25 mouse cellular contexts compared by ENCODE assay signal in genomic region chr11:57585646-57586045, GRCm38 (mm10). TPM values are rescaled to one million over a fixed set of nuclear protein-coding genes. Genes with fewer than 3 reads are reported as not detected.
DNase-seq lines count a peak whose midpoint lies in the region; ATAC-seq and TF ChIP-seq lines count a peak whose summit lies in the region.
"Had no signal": no experiment of that assay in that cellular context is flagged by ENCODE, and none has a peak within 500 bp of the region (broad histone marks: within the 10 kb centered on the region; RNA-seq: fewer than 3 reads in every experiment).

No protein-coding gene starts in this region.

- H3K9me3 ChIP-seq in MEL (replicated peaks; ENCODE audit: insufficient read depth, low read length): no peaks in the 10 kb centered on the region
- H3K9me3 ChIP-seq in liver, embryonic 14.5 days (ENCODE audit: control insufficient read depth, low read length): no peaks in the 10 kb centered on the region; the same call in 1 of the 2 replicates
- no peaks in the 10 kb centered on the region for H3K9me3 ChIP-seq in forebrain, embryonic 13.5 days (replicated peaks)
- no peaks in the 10 kb centered on the region for H3K9me3 ChIP-seq in intestine, postnatal 0 days (ENCODE audit: control insufficient read depth)
- H3K9me3 ChIP-seq: forebrain, embryonic 10.5 days; midbrain, embryonic 12.5 days; neural tube, embryonic 13.5 days; stomach, embryonic 15.5 days had no signal

- TF ChIP-seq EP300 in MEL (IDR thresholded peaks at IDR 0.05; ENCODE audit: low read depth in 1 of 2, low read length in 2 of 2): no peak
- TF ChIP-seq EP300 in liver, embryonic 14.5 days (IDR thresholded peaks at IDR 0.05; ENCODE audit: low read depth): no peak

- WGBS in liver, embryonic 14.5 days (ENCODE audit: insufficient replicate concordance): 34% methylated on average over 3 of the region's 3 CpGs
- 88% methylated on average over 3 of the region's 3 CpGs for WGBS in forebrain, embryonic 13.5 days
- WGBS in intestine, postnatal 0 days: 68% methylated on average over 3 of the region's 3 CpGs

- peak; percentile 85 for ATAC-seq in erythroid progenitor cell, adult 5-6 weeks (replicated peaks; ENCODE audit: low FRiP score, poor library complexity, severe bottlenecking)
- peak; percentile 78; the same call in 1 of the 2 replicates for ATAC-seq in liver, embryonic 14.5 days (ENCODE audit: insufficient read depth)
- ATAC-seq in forebrain, embryonic 13.5 days: no peak
- no peak for ATAC-seq in intestine, postnatal 0 days
- ATAC-seq: forebrain, embryonic 16.5 days had no signal

- no peak for TF ChIP-seq CTCF in MEL (IDR thresholded peaks at IDR 0.05 in 2 of 3, conservative IDR thresholded peaks at IDR 0.05 in 1 of 3; ENCODE audit: control insufficient read depth in 1 of 3, insufficient read depth in 1 of 3, low read depth in 2 of 3, low read length in 3 of 3, poor library complexity in 1 of 3, severe bottlenecking in 1 of 3)
- no peak for TF ChIP-seq CTCF in liver, embryonic 14.5 days (IDR thresholded peaks at IDR 0.05; ENCODE audit: low read depth)
- no peak for TF ChIP-seq CTCF in intestine, postnatal 0 days (IDR thresholded peaks at IDR 0.05; ENCODE audit: low read depth)

- DNase-seq in 416B (ENCODE audit: low read depth) (peak; percentile 42), MEL (ENCODE audit: low read depth, low spot score) (peak; percentile 47)
- peak in 2 of 3 experiments; percentile 19 to 50 for DNase-seq in liver, embryonic 14.5 days (ENCODE audit: low read depth in 3 of 3, low spot score in 3 of 3)
- no peak for DNase-seq in kidney, postnatal 36 days
- no peak for DNase-seq in gastrocnemius, postnatal 36 days
- DNase-seq: adrenal gland, postnatal 14 days; B cell, adult 2 months; cerebellum, adult 18-20 months; cerebellum, postnatal 14 days; kidney, adult 11 months; kidney, postnatal 25 days; left cerebral cortex, postnatal 4 days; lung, embryonic 14.5 days; lung, postnatal 14 days had no signal

- TF ChIP-seq POLR2A in MEL (IDR thresholded peaks at IDR 0.05; ENCODE audit: control insufficient read depth in 1 of 2, insufficient read depth in 1 of 2, low read depth in 1 of 2, low read length in 2 of 2, poor library complexity in 1 of 2): no peak

- no peak overlapping the region for H3K27ac ChIP-seq in MEL (ENCODE audit: control insufficient read depth, low read depth, low read length)
- no peak overlapping the region for H3K27ac ChIP-seq in liver, embryonic 14.5 days
- H3K27ac ChIP-seq in forebrain, embryonic 13.5 days: no peak overlapping the region
- no peak overlapping the region for H3K27ac ChIP-seq in intestine, postnatal 0 days (ENCODE audit: low read depth, low read length)
- H3K27ac ChIP-seq: forebrain, embryonic 10.5 days; hindbrain, embryonic 14.5 days; layer of hippocampus, adult 2 months; midbrain, embryonic 12.5 days; neural tube, embryonic 13.5 days; stomach, embryonic 15.5 days had no signal

- no peak overlapping the region for H3K9ac ChIP-seq in MEL (ENCODE audit: control insufficient read depth, low read depth, low read length, poor library complexity, severe bottlenecking)
- H3K9ac ChIP-seq in liver, embryonic 14.5 days (replicated peaks): no peak overlapping the region; the same call in 1 of the 2 replicates
- H3K9ac ChIP-seq in forebrain, embryonic 13.5 days: no peak overlapping the region
- H3K9ac ChIP-seq in intestine, postnatal 0 days (ENCODE audit: low read depth, low read length): no peak overlapping the region
- H3K9ac ChIP-seq: hindbrain, embryonic 14.5 days; lung, embryonic 14.5 days; midbrain, embryonic 12.5 days; neural tube, embryonic 13.5 days; stomach, embryonic 15.5 days had no signal

- H3K4me2 ChIP-seq in liver, embryonic 14.5 days (ENCODE audit: low read depth): peak overlapping the region; percentile 20; the same call in 1 of the 2 replicates
- no peak overlapping the region for H3K4me2 ChIP-seq in forebrain, embryonic 13.5 days
- no peak overlapping the region for H3K4me2 ChIP-seq in intestine, postnatal 0 days (replicated peaks; ENCODE audit: low read depth)
- H3K4me2 ChIP-seq: hindbrain, embryonic 14.5 days; lung, embryonic 14.5 days; midbrain, embryonic 12.5 days; neural tube, embryonic 13.5 days; stomach, embryonic 15.5 days had no signal

- H3K4me1 ChIP-seq in MEL (ENCODE audit: control insufficient read depth in 1 of 2, insufficient read depth in 2 of 2, low read length in 2 of 2): peaks cover 5 to 11% of the 10 kb centered on the region in 2 experiments
- H3K4me1 ChIP-seq in liver, embryonic 14.5 days (replicated peaks; ENCODE audit: control insufficient read depth in 2 of 2, insufficient read depth in 2 of 2, low read length in 1 of 2): peaks cover 10 to 16% of the 10 kb centered on the region in 2 experiments
- peaks cover 31% of the 10 kb centered on the region for H3K4me1 ChIP-seq in forebrain, embryonic 13.5 days
- H3K4me1 ChIP-seq in intestine, postnatal 0 days (replicated peaks; ENCODE audit: control insufficient read depth, insufficient read depth, low read length): no peaks in the 10 kb centered on the region
- H3K4me1 ChIP-seq: stomach, embryonic 15.5 days had no signal

- intact Hi-C loops in gastrocnemius, postnatal 36 days (cut with DNase I): no loop called here

- no peaks in the 10 kb centered on the region for H3K27me3 ChIP-seq in MEL (ENCODE audit: control insufficient read depth in 1 of 2, insufficient read depth in 2 of 2, low read length in 2 of 2)
- no peaks in the 10 kb centered on the region for H3K27me3 ChIP-seq in liver, embryonic 14.5 days (ENCODE audit: control insufficient read depth, insufficient read depth, low read length)
- H3K27me3 ChIP-seq in forebrain, embryonic 13.5 days: peaks cover 27% of the 10 kb centered on the region
- no peaks in the 10 kb centered on the region for H3K27me3 ChIP-seq in intestine, postnatal 0 days (replicated peaks; ENCODE audit: control insufficient read depth, insufficient read depth, low read length)
- H3K27me3 ChIP-seq: stomach, embryonic 15.5 days had no signal

- no peaks in the 10 kb centered on the region for H3K79me2 ChIP-seq in MEL (ENCODE audit: control insufficient read depth, insufficient read depth, low read length, poor library complexity)

- H3K36me3 ChIP-seq in MEL (ENCODE audit: control insufficient read depth in 1 of 2, insufficient read depth in 2 of 2, low read length in 2 of 2): peaks cover 0 to 7% of the 10 kb centered on the region in 2 experiments; a peak in 2 of 4 replicates
- H3K36me3 ChIP-seq in liver, embryonic 14.5 days (replicated peaks; ENCODE audit: control insufficient read depth, insufficient read depth, low read depth): no peaks in the 10 kb centered on the region
- no peaks in the 10 kb centered on the region for H3K36me3 ChIP-seq in forebrain, embryonic 13.5 days (ENCODE audit: poor library complexity, severe bottlenecking)
- H3K36me3 ChIP-seq in intestine, postnatal 0 days (ENCODE audit: control insufficient read depth, insufficient read depth): no peaks in the 10 kb centered on the region
- H3K36me3 ChIP-seq: forebrain, embryonic 10.5 days; midbrain, embryonic 12.5 days; neural tube, embryonic 13.5 days; stomach, embryonic 15.5 days had no signal

- H3K4me3 ChIP-seq in MEL (ENCODE audit: control insufficient read depth in 1 of 2, insufficient read depth in 1 of 2, low read depth in 2 of 2, low read length in 2 of 2): no peak overlapping the region
- no peak overlapping the region for H3K4me3 ChIP-seq in liver, embryonic 14.5 days (ENCODE audit: insufficient read depth in 1 of 2, low read depth in 2 of 2, low read length in 2 of 2)
- no peak overlapping the region for H3K4me3 ChIP-seq in forebrain, embryonic 13.5 days
- H3K4me3 ChIP-seq in intestine, postnatal 0 days (ENCODE audit: low read depth, low read length): no peak overlapping the region
- H3K4me3 ChIP-seq: forebrain, embryonic 10.5 days; layer of hippocampus, adult 2 months; megakaryocyte, embryonic 14.5 days; midbrain, embryonic 12.5 days; neural tube, embryonic 13.5 days; stomach, embryonic 15.5 days had no signal

- no peak for TF ChIP-seq RAD21 in MEL (IDR thresholded peaks at IDR 0.05; ENCODE audit: low read depth, low read length)

TF ChIP-seq in MEL, 35 proteins besides CTCF, POLR2A, EP300 and RAD21:
- TF ChIP-seq MAZ (IDR thresholded peaks at IDR 0.05; ENCODE audit: low read depth, low read length) (no peak), TBP (IDR thresholded peaks at IDR 0.05; ENCODE audit: low read depth, low read length) (no peak)

RNA-seq across cellular contexts. Expression of gene Galnt10, which starts 59.6 kb away (rescaled TPM):
- total RNA-seq in MEL (2012; rRNA removed): 23.5 and 27.4 TPM in 2 replicates
- 10 to 100 TPM in 1 of 2 experiments, not detected in 1; 26.7 TPM for polyA plus RNA-seq in MEL (2012; ENCODE audit: insufficient read depth in 1 of 2, insufficient read length in 2 of 2, low read depth in 1 of 2, low replicate concordance in 2 of 2, missing spikeins in 1 of 2)
- total RNA-seq in erythroid progenitor cell, adult 5-6 weeks (2015; ENCODE audit: low replicate concordance): 50.5 and 56.6 TPM in 2 replicates
- total RNA-seq in erythroid progenitor cell, adult 5-6 weeks (2017; ENCODE audit: low replicate concordance): 81.6 and 90.9 TPM in 2 replicates
- 11.8 and 13.1 TPM in 2 replicates for polyA plus RNA-seq in liver, embryonic 14.5 days (2012; rRNA removed)
- 13.9 and 17.9 TPM in 2 replicates for polyA plus RNA-seq in liver, embryonic 14.5 days (2014; fragmentation: Nextera tagmentation; extraction: Ambion mirVana)
- polyA plus RNA-seq in forebrain, embryonic 13.5 days (2015; fragmentation: Nextera tagmentation; extraction: Ambion mirVana): 10.4 and 10.7 TPM in 2 replicates
- 1 to 10 TPM; 5.2 to 6.3 TPM for total RNA-seq in gastrocnemius, postnatal 36 days (2021)
- polyA plus RNA-seq in intestine, postnatal 0 days (2015; fragmentation: Nextera tagmentation; extraction: Ambion mirVana): 19.8 and 22.5 TPM in 2 replicates

Comparison
In these comparisons a context has a peak if more than half of its experiments do, and no peak if none do; other contexts are left out.
1. DNase-seq: peak in 416B (single experiment), MEL (single experiment) and liver, embryonic 14.5 days (2 of 3); none in kidney, postnatal 36 days (0 of 2) and gastrocnemius, postnatal 36 days (0 of 2).
2. ATAC-seq: peak in erythroid progenitor cell, adult 5-6 weeks (single experiment) and liver, embryonic 14.5 days (single experiment); none in forebrain, embryonic 13.5 days (single experiment) and intestine, postnatal 0 days (single experiment).